Mouse (Mus musculus) small intestine, adult 10 weeks (tissue): ENCODE measurements around the gene Zfp809. TPM values are rescaled to one million over a fixed set of nuclear protein-coding genes. Genes with fewer than 3 reads are reported as not detected.

Experiments
- polyA plus RNA-seq: library from polyadenylated mRNA; stranded (reverse); fragments of 350-450 nt; fragmentation: Illumina TruSeq; extraction: RNeasy Lipid Tissue Mini Kit (QIAGEN cat#74804); gene quantifications from one replicate; pipeline ENCODE4 v1.2.3, GENCODE M21; 2014; ENCODE audit warnings: low replicate concordance

Zfp809 gene
- polyA plus RNA-seq, result 74.5 TPM

DNA sequence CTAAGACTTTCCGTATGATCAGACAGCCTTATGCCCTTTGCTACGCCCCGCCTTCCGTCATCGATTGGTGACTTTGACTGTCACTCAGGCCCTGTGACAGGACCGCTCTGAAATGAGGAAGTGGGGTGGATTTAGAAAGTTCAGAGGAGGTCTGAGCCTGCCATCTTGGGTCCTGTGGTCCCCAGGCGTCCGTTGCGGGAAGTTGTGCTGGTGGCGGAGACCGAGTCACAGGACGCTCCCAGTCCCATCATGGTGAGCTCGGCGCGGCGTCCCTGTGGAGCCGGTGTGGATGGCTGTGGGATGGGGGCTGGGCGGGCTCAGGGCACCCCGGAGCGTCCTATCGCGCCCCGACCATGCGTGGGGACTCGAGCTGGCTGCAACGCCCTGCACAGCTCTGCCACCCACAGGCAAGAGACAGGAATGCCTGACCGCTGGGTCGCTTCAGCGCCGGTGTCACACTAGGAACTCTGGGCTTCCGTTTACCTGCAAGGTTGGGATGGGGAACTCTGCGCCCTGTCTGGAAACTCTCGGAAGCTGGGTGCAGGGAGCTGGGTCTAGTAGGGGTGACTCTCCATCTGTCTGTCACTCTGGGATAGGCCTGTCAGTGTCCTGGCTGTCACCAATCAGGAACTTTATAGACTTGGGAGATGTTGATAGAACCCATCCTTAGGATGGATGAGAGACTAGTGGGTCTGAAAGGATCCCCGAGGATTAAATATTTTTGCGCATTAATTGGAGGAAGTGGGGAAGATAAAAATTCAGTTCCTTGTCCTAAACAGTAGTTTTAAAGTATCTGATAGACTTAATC lies at the start of gene Zfp809:
Gene Zfp809, plus strand, starts transcription at position 134 of the 808 bp plus-strand sequence.

DNA sequence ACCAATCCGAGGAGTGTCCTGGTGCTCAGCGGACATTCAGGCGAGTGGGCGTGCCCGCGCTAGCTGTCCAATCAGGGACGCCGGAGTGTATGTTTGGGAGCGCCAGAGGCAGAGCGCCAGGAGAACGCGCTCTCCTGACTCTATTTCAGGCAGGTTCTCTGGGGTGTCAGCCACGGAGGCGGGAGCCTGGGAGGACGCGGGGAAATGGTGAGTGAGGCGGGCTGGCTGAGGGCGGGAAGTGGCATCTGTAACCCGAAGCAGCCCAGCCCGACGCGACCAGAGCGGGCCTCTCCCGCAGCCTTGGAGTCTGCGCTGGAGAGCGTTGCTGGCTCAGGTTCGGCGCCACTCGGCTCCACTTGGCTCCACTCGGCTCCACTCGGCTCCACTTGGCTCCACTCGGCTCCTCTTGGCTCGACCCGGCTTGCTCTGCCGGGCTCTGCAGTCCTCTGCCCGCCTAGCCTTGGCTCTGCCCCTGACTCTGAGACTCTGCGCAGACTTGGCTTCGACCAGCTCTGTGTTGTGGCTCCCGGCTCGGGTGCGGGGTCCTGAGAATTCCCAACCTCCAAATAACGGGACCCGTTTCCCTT lies 37.4 kb upstream of the Zfp809 start, which contains the start of gene Zfp872:
Gene Zfp872, plus strand, starts transcription at position 66 of the 587 bp plus-strand sequence.

DNA sequence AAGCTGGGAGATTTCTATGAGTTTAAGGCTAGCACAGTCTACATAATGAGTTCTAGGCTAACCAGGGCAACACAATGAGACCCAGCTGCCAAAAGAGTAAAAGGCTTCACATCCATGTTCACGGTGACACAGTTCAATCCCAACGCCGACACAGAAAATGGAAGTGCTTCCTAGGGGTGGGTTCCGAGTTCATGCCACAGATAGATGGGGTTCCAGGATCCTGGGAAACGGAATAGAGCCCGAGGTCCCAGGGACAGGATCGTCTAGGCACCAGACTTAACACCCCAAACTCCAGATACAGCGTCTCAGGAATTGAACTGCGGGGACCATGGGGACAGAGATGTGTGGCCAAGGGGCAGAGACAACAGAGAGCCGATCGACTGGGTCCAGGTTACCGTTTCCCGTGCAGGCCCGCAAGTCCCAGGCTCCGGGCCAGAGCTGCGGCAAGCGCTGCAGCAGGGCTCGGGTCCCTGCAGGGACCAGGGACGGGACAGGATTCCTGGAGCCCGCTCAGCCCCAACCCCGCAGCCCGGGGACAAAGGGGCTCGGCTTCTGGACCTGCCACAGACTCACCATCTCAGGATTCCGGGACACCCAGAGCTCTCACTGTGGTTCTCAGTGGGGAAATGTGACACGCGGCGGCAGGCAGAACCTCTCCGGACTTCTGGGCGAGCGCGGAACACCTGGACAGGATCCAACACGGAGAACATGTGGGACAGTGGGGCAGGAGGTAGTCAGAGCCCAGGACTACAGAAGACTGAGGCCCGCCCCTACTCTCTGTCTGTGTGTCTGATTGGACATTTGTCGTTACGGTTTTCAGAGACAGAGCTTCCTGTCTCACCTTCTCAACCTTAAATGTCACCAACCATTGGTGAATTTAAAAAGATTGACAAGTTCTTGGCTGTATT lies 33.9 kb downstream of the Zfp809 start, which contains the start of gene Zfp599:
Gene Zfp599, minus strand, starts transcription at position 712 of the 908 bp plus-strand sequence.

Other genes with a start within 250 kb of the Zfp809 start
- not detected for gene Rgl3, start 236.3 kb upstream of the Zfp809 start, polyA plus RNA-seq
- gene Ccdc151, start 223.1 kb upstream of the Zfp809 start, polyA plus RNA-seq, result not detected
- 4.0 TPM for gene Prkcsh, start 222.9 kb upstream of the Zfp809 start, polyA plus RNA-seq
- 0.37 TPM for gene Elavl3, start 173.7 kb upstream of the Zfp809 start, polyA plus RNA-seq
- not detected for gene Gm49318, start 154.5 kb upstream of the Zfp809 start, polyA plus RNA-seq
- gene Zfp653, start 154.3 kb upstream of the Zfp809 start, polyA plus RNA-seq, result not detected
- gene Ecsit, start 140.3 kb upstream of the Zfp809 start, polyA plus RNA-seq, result 2.3 TPM
- 48.9 TPM for gene Cnn1, start 126.5 kb upstream of the Zfp809 start, polyA plus RNA-seq
- gene Elof1, start 108.5 kb upstream of the Zfp809 start, polyA plus RNA-seq, result 0.97 TPM
- 5.3 TPM for gene Acp5, start 90.0 kb upstream of the Zfp809 start, polyA plus RNA-seq
- gene Pigyl, start 68.9 kb upstream of the Zfp809 start, polyA plus RNA-seq, result not detected
- 0.19 TPM for gene Zfp872, start 37.6 kb upstream of the Zfp809 start, polyA plus RNA-seq
- gene Zfp599, start 34.2 kb downstream of the Zfp809 start, polyA plus RNA-seq, result 6.2 TPM
- 16.3 TPM for gene Zfp810, start 81.9 kb downstream of the Zfp809 start, polyA plus RNA-seq
- 20.6 TPM for gene Anln, start 163.5 kb downstream of the Zfp809 start, polyA plus RNA-seq
- 0.26 TPM for gene 9530077C05Rik, start 185.8 kb downstream of the Zfp809 start, polyA plus RNA-seq
- not detected for gene Gm17545, start 228.6 kb downstream of the Zfp809 start, polyA plus RNA-seq
- gene Rp9, start 244.0 kb downstream of the Zfp809 start, polyA plus RNA-seq, result 21.3 TPM